Mouse (Mus musculus) ES-CJ7 (cell line): ENCODE measurements around the gene Nkain1.
A peak's percentile ranks its signal among the peaks of the same experiment; 100 is the strongest.

ENCODE experiments used
- DNase-seq: peaks from one replicate; pipeline ENCODE4 v3.0.0; 2011; ENCODE audit warnings: low read depth, low spot score

The Nkain1 gene

GRCm38 (mm10) chr4:130574048-130574413, at the start of gene Nkain1:
Nkain1 (minus strand) TSS chr4:130574173.
- peak; percentile 60 for DNase-seq

- DNase-seq = no peak
These were observed 4.8 kb upstream of the Nkain1 start for GRCm38 (mm10) chr4:130578734-130579274.

- DNase-seq = peak; percentile 62
These were observed 3.1 kb upstream of the Nkain1 start for GRCm38 (mm10) chr4:130577081-130577480.

GRCm38 (mm10) chr4:130576247-130576931, 2.4 kb upstream of the Nkain1 start:
- DNase-seq = no peak

- no peak for DNase-seq
These were observed 1.6 kb upstream of the Nkain1 start for GRCm38 (mm10) chr4:130575533-130575932.

GRCm38 (mm10) chr4:130574861-130575460, 988 bp upstream of the Nkain1 start:
- DNase-seq = no peak

- no peak for DNase-seq
These were observed 474 bp downstream of the Nkain1 start for GRCm38 (mm10) chr4:130573351-130574047.

GRCm38 (mm10) chr4:130573012-130573350, 992 bp downstream of the Nkain1 start:
- no peak for DNase-seq

GRCm38 (mm10) chr4:130572545-130572944, 1.4 kb downstream of the Nkain1 start:
- no peak for DNase-seq

GRCm38 (mm10) chr4:130570941-130571720, 2.8 kb downstream of the Nkain1 start:
- DNase-seq = no peak

GRCm38 (mm10) chr4:130568043-130568978, 5.7 kb downstream of the Nkain1 start:
- DNase-seq = no peak

- no peak for DNase-seq
These were observed 10.2 kb downstream of the Nkain1 start for GRCm38 (mm10) chr4:130563820-130564219.

- no peak for DNase-seq
These were observed 10.7 kb downstream of the Nkain1 start for GRCm38 (mm10) chr4:130563260-130563756.

- DNase-seq = peak; percentile 52
These were observed 13.2 kb downstream of the Nkain1 start for GRCm38 (mm10) chr4:130560576-130561310.

- DNase-seq = peak; percentile 77
These were observed 14.8 kb downstream of the Nkain1 start for GRCm38 (mm10) chr4:130559220-130559619.

GRCm38 (mm10) chr4:130557852-130558251, 16.1 kb downstream of the Nkain1 start:
- no peak for DNase-seq

- DNase-seq = no peak
These were observed 17.0 kb downstream of the Nkain1 start for GRCm38 (mm10) chr4:130556992-130557391.

GRCm38 (mm10) chr4:130556224-130556623, 17.7 kb downstream of the Nkain1 start:
- DNase-seq = peak; percentile 84

- DNase-seq = no peak
These were observed 20.9 kb downstream of the Nkain1 start for GRCm38 (mm10) chr4:130553121-130553448.
